Mouse (Mus musculus): ENCODE measurements around the gene Gm42957.
A peak's percentile ranks its signal among the peaks of the same experiment; 100 is the strongest.
"Not testable (repeated sequence)": the region's sequence is repeated elsewhere in the genome, so short reads cannot be mapped to it uniquely, and the experiment has no call there.

Gm42957 gene

DNA sequence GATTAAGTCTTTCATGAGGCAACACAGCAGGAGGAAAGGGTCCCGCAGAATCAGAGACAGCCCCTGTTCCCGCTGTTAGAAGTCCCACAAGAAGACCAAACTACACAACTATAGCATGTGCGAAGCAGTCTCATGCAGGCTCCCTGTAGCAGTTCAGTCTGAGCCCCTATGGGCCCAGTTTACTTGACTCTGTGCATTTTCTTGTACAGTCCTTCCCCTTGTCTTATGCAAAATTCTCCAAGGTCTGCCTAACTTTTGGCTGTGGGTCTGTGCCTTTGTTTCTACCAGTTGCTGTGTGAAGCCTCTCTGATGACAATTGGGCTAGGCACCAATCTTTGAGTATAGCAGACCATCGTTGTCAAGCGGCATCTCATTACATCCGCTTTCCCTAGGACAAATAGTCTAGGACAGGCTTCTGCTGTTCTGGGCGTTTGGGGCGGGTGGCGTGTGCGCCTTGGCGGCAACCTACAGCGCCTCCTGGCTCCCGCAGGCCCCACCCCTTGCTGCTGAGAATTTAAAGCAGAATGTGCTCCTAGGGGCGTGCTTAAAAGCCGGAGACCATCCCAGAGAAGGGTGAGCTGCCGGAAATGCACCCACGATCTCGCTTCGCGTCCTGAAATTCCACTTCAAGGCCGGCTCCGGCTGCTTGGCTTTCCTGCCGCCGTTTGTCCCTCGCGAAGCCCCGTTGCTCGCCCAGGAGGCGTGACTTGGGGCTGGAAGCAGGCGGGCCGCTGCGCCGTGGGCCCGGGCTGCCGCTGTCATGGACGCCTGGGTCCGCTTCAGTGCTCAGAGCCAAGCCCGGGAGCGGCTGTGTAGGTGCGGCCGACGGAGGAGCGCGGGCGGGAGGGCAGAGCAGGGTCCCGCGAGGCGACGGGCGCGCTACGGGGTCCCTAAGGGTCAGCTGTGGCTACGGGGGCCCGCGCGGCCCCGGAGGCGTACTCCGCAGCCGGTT is at the start of gene Gm42957, which contains the start of gene Pex11b:
TSS of gene Gm42957 (plus strand) at position 547 of the 952 bp plus-strand sequence.
TSS of gene Pex11b (plus strand) at position 449 of the 952 bp plus-strand sequence.
- peak; percentile 70 for DNase-seq (ENCODE audit: low spot score)

DNA sequence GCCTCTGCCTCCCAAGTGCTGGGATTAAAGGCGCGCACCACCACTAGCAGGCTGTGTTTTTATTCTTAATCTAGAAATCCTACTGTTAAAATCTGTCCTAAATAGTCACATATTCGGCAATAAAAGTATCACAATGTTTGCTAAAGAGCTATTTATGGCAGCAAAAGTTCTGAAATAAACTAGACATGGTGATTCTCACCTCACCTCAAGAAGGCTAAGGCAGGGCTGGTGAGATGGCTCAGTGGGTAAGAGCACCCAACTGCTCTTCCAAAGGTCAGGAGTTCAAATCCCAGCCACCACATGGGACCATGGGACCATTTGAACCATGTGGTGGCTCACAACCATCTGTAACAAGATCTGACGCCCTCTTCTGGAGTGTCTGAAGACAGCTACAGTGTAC is 44.6 kb upstream of the Gm42957 start:
- no peak for DNase-seq (ENCODE audit: low spot score)

DNA sequence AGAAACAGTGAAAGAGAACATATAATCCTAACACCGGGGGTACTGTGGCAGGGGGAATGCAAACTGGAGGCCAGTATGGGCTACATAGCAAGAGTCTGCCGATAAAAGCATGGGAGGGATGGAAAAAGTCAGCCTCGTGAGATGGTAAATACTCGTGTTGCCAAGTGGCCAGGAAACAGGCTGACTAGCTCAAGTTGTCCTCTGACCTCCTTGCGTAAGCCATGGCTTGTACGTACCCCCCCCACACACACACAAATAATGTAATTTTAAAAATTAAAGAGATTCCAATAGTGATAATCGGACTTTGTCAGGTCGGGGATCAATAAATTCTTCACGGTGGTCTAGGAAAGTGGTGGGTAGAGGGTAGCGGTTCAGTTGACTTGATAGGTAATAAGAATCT is 41.9 kb upstream of the Gm42957 start:
- peak; percentile 17 for DNase-seq (ENCODE audit: low spot score)

DNA sequence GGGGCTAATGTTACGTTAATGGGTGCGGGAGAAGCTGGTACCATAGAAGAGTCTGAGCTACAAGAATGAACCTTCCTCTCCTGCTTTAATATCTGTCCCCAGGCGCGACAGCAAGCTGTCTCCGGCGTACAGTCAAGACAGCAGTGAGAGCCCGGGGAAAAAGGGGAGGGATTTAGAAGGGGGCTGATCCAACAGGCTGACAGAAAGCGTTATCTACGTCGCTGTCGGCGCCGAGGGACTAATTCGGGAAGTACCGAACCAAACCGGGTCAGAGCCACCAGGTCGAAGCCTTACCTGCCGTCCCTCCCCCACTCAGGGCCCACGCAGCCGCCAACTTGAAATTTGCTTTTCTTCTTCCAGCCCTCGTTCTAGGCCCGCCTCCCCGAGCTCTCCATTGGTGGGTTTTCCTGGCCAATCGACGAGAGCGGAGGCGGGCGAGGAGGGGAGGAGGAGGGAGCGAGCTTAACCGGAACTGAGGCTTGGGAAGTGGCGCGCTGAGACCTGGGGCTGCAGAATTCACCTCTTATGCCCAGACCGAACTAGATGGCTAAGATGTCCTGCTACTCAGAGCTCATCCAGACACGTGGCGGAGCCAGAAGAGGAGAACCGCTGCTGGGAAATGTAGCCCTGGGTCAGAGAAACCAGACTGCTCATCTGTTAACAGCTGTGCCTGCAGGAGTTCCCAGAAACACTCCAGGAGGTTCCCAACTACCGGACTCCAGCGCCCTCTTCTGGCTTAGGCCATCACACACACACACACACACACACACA is 41.3 kb upstream of the Gm42957 start, which contains the start of gene Polr3gl:
TSS of gene Polr3gl (minus strand) at position 392 of the 771 bp plus-strand sequence.
- DNase-seq (ENCODE audit: low spot score), result peak; percentile 90

DNA sequence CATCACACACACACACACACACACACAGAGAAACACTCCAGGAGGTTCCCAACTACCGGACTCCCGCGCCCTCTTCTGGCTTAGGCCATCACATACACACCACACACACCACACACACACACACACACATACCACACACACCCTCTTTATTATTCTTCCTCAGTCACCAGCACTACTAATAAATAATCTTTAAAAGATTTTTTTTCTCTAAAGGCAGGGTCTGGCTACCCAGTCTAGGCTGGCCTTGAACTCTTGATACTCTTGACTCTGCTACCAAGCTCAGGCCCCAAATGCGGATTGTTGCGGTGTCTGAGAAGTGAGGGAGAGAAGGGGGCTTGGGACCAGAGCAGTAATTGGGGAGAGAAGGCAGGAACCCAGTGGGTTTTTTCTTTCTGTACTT is 40.4 kb upstream of the Gm42957 start:
- no peak for DNase-seq (ENCODE audit: low spot score)

DNA sequence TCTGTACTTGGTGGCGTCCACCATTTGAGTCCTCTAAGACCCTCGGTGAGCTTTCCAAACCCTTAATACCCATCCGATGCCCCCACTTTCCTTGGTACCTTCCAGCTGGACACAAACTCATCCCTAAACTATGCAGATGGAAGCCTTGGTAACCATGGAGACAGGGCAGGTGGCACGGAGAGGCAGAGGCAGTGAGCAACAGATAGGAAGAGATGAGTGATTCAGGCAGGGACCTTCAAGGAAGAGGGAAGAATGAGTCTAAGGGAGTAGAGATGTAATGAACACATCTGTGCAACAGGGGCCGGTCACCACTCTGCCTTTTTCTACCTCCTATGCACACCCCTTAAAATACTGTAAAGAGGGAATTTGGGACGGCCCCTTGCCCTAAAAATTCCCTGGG is 39.6 kb upstream of the Gm42957 start:
- DNase-seq (ENCODE audit: low spot score), result no peak

DNA sequence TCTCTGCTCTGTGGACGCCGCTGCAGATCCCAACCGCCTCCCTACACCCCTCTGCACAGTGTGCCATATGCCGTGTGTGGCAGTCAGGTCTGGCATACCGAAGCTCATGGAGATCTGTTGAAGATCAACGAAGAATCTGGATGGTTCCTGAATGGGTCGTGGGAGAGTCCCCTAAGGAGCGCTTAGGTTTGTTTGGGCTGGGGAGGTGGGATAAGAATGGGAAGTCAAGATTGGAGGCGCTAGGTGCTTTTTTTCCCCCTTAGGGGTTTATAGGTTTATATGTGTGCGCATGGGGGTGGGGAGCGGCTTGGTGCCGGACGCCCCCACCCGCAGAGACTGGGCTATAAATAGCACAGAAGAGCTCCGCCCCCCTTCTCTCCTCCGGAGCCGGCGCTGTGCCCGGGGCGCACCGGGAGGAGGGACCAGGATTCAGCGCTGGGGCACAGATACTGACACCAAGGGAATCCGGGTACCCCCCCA is 39.0 kb upstream of the Gm42957 start, which contains the start of gene Ankrd34a:
TSS of gene Ankrd34a (plus strand) at position 409 of the 480 bp plus-strand sequence.
- no peak for DNase-seq (ENCODE audit: low spot score)

DNA sequence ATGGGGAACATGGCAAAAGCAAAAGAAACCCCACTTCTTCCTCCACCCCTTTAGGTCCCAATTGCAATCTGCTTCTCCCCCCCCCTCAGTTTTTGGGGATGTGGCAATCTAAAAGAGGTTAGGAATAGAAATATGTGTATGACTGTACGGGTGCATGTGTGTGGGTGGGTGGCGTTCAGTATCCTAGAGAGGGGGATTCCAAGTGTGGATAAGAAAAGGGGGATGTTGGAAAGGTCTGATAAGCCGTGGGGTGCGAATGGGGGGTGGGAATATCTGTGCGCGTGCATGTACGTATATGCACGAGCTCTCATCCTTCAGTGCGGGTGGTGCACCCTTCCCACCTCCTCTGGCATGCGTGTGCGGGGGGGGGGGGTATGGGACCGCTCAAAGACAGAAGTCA is 38.4 kb upstream of the Gm42957 start:
- no peak for DNase-seq (ENCODE audit: low spot score)

DNA sequence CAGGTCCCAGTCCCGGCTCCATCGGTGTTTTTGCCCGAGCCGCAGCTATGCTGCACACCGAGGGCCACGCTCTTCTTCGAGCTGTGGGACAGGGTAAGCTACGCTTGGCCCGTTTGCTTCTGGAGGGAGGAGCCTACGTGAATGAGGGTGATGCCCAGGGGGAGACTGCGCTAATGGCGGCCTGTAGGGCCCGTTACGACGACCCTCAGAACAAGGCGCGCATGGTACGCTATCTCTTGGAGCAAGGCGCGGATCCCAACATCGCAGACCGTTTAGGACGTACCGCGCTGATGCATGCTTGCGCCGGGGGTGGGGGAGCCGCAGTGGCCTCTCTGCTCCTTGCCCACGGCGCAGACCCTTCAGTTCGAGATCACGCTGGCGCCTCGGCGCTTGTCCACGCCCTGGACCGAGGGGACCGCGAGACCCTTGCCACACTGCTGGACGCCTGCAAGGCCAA is 37.8 kb upstream of the Gm42957 start:
- DNase-seq (ENCODE audit: low spot score), result no peak

DNA sequence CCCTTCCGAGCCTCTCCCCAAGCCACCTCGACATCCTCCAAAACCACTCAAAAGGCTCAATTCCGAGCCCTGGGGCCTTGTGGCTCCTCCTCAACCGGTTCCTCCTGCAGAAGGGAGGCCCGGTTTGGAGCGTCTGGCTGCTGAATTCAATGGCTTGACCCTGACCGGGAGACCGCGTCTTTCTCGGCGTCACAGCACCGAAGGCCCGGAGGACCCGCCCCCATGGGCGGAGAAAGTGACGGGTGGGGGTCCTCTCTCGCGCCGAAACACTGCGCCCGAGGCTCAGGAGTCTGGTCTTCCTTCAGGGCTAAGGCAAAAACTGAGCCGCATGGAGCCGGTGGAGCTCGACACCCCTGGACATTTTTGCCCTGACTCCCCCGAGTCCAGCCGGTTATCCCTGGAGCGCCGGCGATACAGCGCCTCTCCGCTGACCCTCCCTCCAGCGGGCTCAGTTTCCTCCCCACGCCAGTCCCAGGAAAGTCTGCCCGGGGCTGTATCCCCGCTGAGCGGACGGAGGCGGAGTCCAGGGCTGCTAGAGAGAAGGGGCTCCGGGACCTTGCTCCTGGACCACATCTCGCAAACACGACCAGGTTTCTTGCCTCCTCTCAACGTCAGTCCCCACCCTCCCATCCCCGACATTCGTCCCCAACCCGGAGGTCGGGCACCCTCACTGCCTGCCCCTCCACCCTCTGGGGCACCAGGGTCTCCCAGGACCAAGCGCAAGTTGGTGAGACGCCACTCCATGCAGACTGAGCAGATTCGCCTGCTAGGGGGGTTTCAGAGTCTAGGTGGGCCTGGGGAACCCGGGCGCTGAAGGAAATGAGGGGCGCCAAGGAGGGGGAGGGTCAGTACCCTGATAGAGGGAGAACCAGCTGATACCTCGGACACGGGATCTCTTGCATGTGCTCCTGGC is 36.9 kb upstream of the Gm42957 start:
- no peak for DNase-seq (ENCODE audit: low spot score)

DNA sequence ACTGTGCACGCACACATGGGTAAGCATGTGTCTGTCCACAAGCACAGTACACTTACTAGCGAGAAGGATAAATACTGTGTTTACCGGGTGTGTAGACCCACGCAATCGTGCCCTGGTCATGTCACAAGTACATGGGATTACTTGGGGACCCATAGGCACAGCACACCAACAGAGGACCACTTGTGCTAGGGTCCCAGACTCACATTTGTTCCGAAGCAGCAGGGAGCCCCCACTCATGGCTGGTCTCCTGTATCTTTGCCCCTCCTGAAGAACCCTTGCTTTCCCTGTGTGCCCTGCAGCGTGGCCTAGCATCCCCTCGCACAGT is 36.2 kb upstream of the Gm42957 start:
- DNase-seq (ENCODE audit: low spot score), result no peak

DNA sequence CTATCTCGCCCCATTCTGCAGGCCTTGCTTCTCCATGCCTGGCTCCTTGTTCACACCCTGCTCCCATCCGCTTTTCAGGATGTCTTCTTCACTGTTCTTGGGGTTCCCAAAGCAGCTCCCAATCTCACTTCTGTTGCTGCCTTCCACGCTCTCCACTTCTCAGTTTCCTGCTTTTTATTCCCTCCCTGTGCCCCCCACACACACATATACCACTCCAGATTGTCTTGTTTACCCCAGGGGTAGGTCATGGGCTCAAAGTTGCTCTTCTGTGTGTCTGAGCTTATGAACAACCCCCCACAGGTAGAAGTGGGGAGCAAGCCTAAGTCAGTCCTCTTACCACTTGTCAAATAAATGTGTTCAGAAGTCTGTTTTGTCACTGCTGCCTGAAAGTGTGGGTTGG is 35.9 kb upstream of the Gm42957 start:
- DNase-seq (ENCODE audit: low spot score), result no peak

DNA sequence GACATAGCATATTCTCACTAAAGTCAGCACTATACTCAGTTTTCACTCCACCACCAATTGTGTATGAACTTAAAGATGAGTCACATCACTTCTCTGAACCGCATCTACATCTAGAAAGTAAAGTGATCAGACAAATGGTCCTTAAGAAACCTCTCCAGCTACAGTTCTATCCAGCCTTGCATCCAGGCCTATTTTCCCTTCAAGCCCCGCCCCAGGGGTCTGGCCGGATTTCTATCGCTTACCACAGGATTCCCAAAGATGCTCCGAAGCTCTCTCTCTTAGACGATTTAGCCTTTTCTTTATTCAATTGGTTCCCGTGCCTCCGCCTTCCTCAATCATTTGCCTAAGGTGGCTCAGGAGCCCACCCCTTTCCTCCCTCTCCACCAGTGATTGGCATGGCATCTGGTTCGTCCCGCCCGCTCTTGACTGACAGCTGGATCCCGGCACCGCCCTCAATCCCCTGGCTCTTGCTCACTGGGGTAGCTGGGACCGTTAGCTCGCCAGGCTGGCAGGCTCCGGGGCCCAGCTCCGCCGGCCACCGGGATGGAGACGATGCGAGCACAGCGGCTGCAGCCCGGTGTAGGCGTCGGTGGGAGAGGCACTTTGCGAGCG is 34.5 kb upstream of the Gm42957 start, which contains the start of gene Lix1l:
TSS of gene Lix1l (plus strand) at position 511 of the 612 bp plus-strand sequence.
- peak; percentile 49 for DNase-seq (ENCODE audit: low spot score)

DNA sequence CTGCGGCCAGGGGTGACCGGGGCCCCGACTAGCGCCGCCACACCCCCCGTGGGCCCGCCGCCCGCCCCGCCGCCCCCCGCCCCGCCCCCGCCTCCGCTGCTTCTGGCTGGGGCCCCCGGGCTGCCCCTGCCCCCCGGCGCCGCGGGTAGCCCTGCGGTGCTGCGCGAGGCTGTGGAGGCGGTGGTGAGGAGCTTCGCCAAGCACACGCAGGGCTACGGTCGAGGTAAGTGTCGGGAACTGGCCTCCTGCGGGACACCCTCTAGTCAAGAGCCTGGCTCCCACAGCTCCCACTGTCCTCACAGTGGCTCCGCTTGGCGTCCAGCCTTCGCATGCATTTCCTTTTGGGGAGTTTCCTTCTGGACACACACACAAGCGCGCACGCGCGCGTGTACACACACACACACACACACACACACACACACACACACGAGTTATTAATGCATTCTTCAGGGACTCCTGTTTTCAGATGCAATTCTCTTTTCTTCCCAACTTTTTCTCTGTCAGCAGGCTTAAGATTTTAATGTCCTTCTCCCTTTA is 34.0 kb upstream of the Gm42957 start:
- no peak for DNase-seq (ENCODE audit: low spot score)

DNA sequence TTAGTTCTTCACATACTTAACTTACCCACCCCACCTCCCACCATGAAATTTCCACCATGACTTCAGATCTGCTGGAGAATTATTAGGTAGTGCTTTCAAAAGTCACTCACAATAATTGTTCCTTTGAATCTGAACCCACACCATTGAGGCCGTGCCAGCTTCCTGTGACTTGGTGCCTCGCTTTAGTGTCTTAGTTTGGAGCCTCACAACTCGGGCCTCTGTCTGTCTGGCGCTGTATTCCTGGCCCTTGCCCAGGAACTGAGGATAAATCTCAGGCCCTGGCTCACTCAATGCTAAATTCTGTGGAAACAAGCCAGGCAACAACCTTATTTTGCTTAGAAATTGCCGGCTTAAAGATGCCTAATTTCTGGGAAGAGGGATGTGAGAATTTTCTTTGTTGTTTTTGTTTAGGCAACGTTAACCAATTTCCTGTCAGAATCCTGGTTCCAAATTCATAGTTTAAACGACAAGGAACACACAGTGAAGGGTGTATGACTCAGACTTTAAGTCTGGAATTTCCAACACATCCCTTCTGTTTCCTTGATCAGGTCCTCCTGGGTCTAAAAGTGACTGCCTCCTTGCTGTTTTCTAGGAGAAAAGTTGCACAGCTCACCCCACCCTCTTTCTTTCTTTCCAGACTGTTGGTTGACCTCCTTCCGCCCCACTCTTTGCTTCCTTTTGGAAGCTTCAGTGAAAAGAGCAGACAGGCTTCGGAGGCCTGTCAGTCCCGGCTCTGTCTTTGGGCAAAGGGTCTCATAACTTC is 33.2 kb upstream of the Gm42957 start:
- DNase-seq (ENCODE audit: low spot score), result no peak

DNA sequence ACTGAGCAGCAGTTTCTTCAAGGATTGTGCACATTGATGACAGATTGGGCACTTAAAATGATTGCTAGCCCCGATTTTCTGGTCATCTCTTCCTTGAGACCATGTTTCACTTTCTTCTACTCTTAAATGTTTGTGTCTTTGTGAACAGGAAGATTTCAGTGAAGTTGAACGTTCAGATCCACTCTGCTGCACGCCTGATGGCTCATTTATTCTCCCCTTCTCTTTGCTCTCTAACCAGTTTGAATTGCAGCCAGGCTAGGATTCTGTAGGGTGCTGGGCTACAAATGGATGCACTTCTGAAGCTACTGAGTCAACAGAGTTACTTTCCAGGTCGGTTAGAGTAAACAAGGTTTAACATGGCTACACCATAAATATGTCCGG is 32.6 kb upstream of the Gm42957 start:
- DNase-seq (ENCODE audit: low spot score), result no peak

DNA sequence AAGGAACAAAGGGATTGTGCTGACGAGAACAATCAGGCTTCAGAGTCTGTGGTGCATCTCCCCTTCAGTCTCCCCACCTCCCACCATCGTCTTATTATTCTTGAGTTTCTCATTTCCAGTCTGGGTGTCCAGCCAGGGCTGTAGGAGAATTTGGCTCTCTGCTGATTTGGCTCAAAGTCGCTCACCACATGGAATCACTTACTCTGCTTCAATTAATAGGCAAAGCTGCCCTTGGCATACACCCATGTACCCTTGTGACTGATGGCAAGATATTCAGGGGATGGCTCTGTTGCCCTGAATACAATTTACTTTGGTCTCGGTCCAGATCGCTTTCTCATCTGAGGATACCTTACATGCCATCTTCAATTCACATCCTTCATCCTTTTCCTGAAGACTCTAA is 32.0 kb upstream of the Gm42957 start:
- no peak for DNase-seq (ENCODE audit: low spot score)

DNA sequence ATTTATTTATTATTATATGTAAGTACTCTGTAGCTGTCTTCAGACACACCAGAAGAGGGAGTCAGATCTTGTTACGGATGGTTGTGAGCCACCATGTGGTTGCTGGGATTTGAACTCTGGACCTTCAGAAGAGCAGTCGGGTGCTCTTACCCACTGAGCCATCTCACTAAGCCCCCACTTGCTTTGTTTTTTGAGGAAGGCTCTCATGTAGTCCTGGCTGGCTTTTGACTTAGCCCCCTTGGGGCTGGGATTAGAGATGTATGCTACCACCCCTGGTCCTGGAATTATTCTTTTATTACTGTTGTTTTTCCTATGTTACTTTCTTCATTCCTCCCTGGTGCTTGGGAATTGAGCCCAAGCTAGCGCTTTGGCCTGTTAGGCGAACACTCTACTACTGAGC is 29.3 kb upstream of the Gm42957 start:
- DNase-seq (ENCODE audit: low spot score), result not testable (repeated sequence)

DNA sequence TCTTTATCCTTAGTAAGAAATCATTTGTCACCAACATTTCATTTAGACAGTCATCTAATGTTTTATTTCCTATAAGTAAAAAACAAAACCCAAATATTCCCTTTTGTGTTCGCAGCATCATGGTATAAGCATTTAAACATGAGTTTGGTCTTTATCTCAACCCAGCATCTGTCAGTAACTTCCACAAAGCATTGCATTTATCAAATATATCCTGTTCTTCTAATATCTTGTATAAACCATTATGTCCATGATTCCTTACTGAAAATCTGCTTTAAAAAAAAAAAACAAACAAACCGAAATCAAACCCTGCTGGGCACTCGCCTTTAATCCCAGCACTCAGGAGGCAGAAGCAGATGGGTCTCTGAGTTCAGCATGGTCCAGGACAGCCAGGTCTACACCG is 28.7 kb upstream of the Gm42957 start:
- no peak for DNase-seq (ENCODE audit: low spot score)

DNA sequence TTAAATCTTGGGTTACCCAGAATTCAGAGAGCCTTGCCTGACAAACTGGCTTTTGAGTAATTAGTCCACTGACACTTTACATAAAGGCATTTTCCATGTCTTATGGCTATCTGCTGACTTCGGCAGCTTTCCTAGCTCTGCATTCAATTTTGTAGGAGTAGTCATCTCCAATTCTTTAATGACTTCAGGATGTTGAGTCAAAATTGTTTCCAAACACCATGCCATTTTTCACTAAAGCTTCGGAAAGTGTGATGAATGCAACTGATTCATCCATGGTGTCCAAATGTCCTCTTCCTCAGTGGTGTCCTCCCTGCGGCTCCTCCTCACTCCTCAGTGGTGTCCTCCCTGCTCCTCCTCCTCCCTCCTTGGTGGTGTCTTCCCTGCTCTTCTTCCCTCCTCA is 17.3 kb upstream of the Gm42957 start:
- no peak for DNase-seq (ENCODE audit: low spot score)
